Mouse (Mus musculus) lung, embryonic 15.5 days (tissue): ENCODE results near the gene Galt. TPM values are rescaled to one million over a fixed set of nuclear protein-coding genes. Genes with fewer than 3 reads are reported as not detected.
A peak's percentile ranks its signal among the peaks of the same experiment; 100 is the strongest.
"Not testable (repeated sequence)": the region's sequence is repeated elsewhere in the genome, so short reads cannot be mapped to it uniquely, and the experiment has no call there.

Source experiments
- ATAC-seq: fragments of 200-750 bp; cut with Nextera tagmentation; 2 replicates; pipeline ENCODE4 v1.8.0; 2017; ENCODE audit warnings: moderate number of reproducible peaks, borderline replicate concordance; ENCODE audit not compliant: low FRiP score, low TSS enrichment; ENCODE audit errors: extremely low read depth
- H3K27ac ChIP-seq: fragments of 300-500 bp; sonication (generic); 2 replicates; pipeline ENCODE4 v1.5.1; 2015; ENCODE audit warnings: moderate library complexity, mild to moderate bottlenecking, inconsistent platforms
- H3K27me3 ChIP-seq: fragments of 300-500 bp; sonication (generic); 2 replicates; pipeline ENCODE4 v1.6.1; 2015; ENCODE audit warnings: inconsistent platforms
- H3K36me3 ChIP-seq: fragments of 300-500 bp; sonication (generic); 2 replicates; pipeline ENCODE4 v1.6.1; 2015; ENCODE audit warnings: inconsistent platforms
- H3K4me1 ChIP-seq: fragments of 300-500 bp; sonication (generic); 2 replicates; pipeline ENCODE4 v1.6.1; 2015; ENCODE audit warnings: inconsistent platforms
- H3K4me2 ChIP-seq: fragments of 300-500 bp; sonication (generic); 2 replicates; pipeline ENCODE4 v1.6.1; 2015; ENCODE audit warnings: inconsistent platforms, mild to moderate bottlenecking, moderate library complexity
- H3K4me3 ChIP-seq: fragments of 300-500 bp; sonication (generic); 2 replicates; pipeline ENCODE4 v1.5.1; 2015; ENCODE audit warnings: mild to moderate bottlenecking, inconsistent platforms
- H3K9ac ChIP-seq: fragments of 300-500 bp; sonication (generic); 2 replicates; pipeline ENCODE4 v1.6.1; 2015; ENCODE audit warnings: inconsistent platforms
- H3K9me3 ChIP-seq: fragments of 300-500 bp; sonication (generic); 2 replicates; pipeline ENCODE4 v1.6.1; 2016; ENCODE audit warnings: inconsistent platforms
- WGBS: fragments of 180-500 bp; shearing (Covaris S2); methylation state at CpG from one replicate; pipeline ENCODE4 v1.1.7; 2015; 5-methylcytosine and 5-hydroxymethylcytosine counted together
- polyA plus RNA-seq: library from polyadenylated mRNA; unstranded; fragments of >200 nt; fragmentation: Nextera tagmentation; extraction: Ambion mirVana; gene quantifications from 2 replicates; pipeline ENCODE4 v1.2.1, GENCODE M21; 2015

Gene Galt
- polyA plus RNA-seq, 1 experiment from 2014 or later, result 29.2 TPM

- H3K27ac ChIP-seq, result peak overlapping the region; percentile 90
- peak overlapping the region; percentile 64 for H3K4me2 ChIP-seq
- 0 out of 2 replicates have a peak, but pooled peaks cover 6% of the 10 kb centered on the region for H3K36me3 ChIP-seq
- peak; percentile 53 for ATAC-seq
- WGBS, result 28% methylated on average over 8 of the region's 8 CpGs
- H3K4me1 ChIP-seq, result peaks cover 37% of the 10 kb centered on the region
- H3K9me3 ChIP-seq, result no peaks in the 10 kb centered on the region
- H3K9ac ChIP-seq, result no peak overlapping the region; the same call in 1 of the 2 replicates
- H3K27me3 ChIP-seq, result no peaks in the 10 kb centered on the region
- peak overlapping the region; percentile 49; the same call in 1 of the 2 replicates for H3K4me3 ChIP-seq
These were observed 7.2 kb downstream of the Galt start for GRCm38 (mm10) chr4:41762099-41762687.

- Histone ChIP-seq H3K4me3 (peak overlapping the region; percentile 49; the same call in 1 of the 2 replicates), H3K4me2 (peak overlapping the region; percentile 64), H3K4me1 (peaks cover 37% of the 10 kb centered on the region), H3K27ac (peak overlapping the region; percentile 90)
- not testable (repeated sequence) for H3K36me3 ChIP-seq, H3K9ac ChIP-seq, H3K9me3 ChIP-seq, H3K27me3 ChIP-seq
- WGBS, result 39% methylated on average over 8 of the region's 8 CpGs
- ATAC-seq, result peak; percentile 31; the same call in 1 of the 2 replicates
These were observed 7.7 kb downstream of the Galt start for GRCm38 (mm10) chr4:41762688-41763114.

- H3K9me3 ChIP-seq, H3K4me3 ChIP-seq, ATAC-seq, H3K27me3 ChIP-seq, H3K4me2 ChIP-seq, H3K36me3 ChIP-seq, H3K9ac ChIP-seq, H3K27ac ChIP-seq: not testable (repeated sequence)
- 64% methylated on average over 4 of the region's 6 CpGs for WGBS
- peaks cover 37% of the 10 kb centered on the region for H3K4me1 ChIP-seq
These were observed 8.1 kb downstream of the Galt start for GRCm38 (mm10) chr4:41763176-41763575.

- 76% methylated on average over 10 of the region's 10 CpGs for WGBS
- H3K4me1 ChIP-seq, H3K4me3 ChIP-seq, ATAC-seq, H3K36me3 ChIP-seq, H3K9ac ChIP-seq, H3K27me3 ChIP-seq, H3K4me2 ChIP-seq, H3K9me3 ChIP-seq, H3K27ac ChIP-seq: not testable (repeated sequence)
These were observed 12.3 kb downstream of the Galt start for GRCm38 (mm10) chr4:41767301-41767700.

- ATAC-seq, H3K9ac ChIP-seq, H3K27ac ChIP-seq, H3K4me1 ChIP-seq, H3K9me3 ChIP-seq, H3K36me3 ChIP-seq, H3K27me3 ChIP-seq: not testable (repeated sequence)
- WGBS, result 5% methylated on average over 9 of the region's 16 CpGs
- Histone ChIP-seq H3K4me3 (peak overlapping the region; percentile 24), H3K4me2 (peak overlapping the region; percentile 47)
These were observed 17.9 kb downstream of the Galt start for GRCm38 (mm10) chr4:41772946-41773345.

GRCm38 (mm10) chr4:41773502-41773901 is 18.5 kb downstream of the Galt start:
- WGBS, result 3% methylated on average over 18 of the region's 25 CpGs
- Histone ChIP-seq H3K4me3 (peak overlapping the region; percentile 44), H3K27ac (0 out of 2 replicates have a peak overlapping the region, but pooled peaks have one; percentile 47), H3K4me2 (peak overlapping the region; percentile 54)
- not testable (repeated sequence) for ATAC-seq, H3K9me3 ChIP-seq, H3K9ac ChIP-seq, H3K4me1 ChIP-seq, H3K27me3 ChIP-seq, H3K36me3 ChIP-seq

GRCm38 (mm10) chr4:41774002-41774401 is 19.0 kb downstream of the Galt start, which contains the start of gene Ccl27a:
Gene Ccl27a, minus strand, starts transcription at chr4:41774247.
- WGBS, result under 1% methylated on average over 12 of the region's 14 CpGs
- Histone ChIP-seq H3K27ac (peak within 1 kb of the TSS; percentile 47), H3K4me3 (peak within 1 kb of the TSS; percentile 44), H3K4me2 (peak within 1 kb of the TSS; percentile 54)
- H3K27me3 ChIP-seq, H3K36me3 ChIP-seq, H3K9me3 ChIP-seq, ATAC-seq, H3K9ac ChIP-seq, H3K4me1 ChIP-seq: not testable (repeated sequence)

- H3K9me3 ChIP-seq, H3K4me1 ChIP-seq, H3K27me3 ChIP-seq, H3K9ac ChIP-seq, H3K36me3 ChIP-seq, ATAC-seq: not testable (repeated sequence)
- Histone ChIP-seq H3K4me2 (peak overlapping the region; percentile 54), H3K4me3 (peak overlapping the region; percentile 44), H3K27ac (peak overlapping the region; percentile 47)
- WGBS, result 64% methylated on average over 3 of the region's 3 CpGs
These were observed 19.5 kb downstream of the Galt start for GRCm38 (mm10) chr4:41774506-41774905.

GRCm38 (mm10) chr4:41775840-41776239 is 20.8 kb downstream of the Galt start:
- H3K4me3 ChIP-seq, H3K9ac ChIP-seq, H3K27ac ChIP-seq, ATAC-seq, H3K9me3 ChIP-seq, H3K4me1 ChIP-seq, H3K4me2 ChIP-seq, H3K36me3 ChIP-seq, H3K27me3 ChIP-seq: not testable (repeated sequence)
- 80% methylated on average over 1 of the region's 1 CpGs for WGBS

- H3K4me3 ChIP-seq, H3K9ac ChIP-seq, H3K9me3 ChIP-seq, H3K27me3 ChIP-seq, H3K36me3 ChIP-seq, H3K4me2 ChIP-seq, ATAC-seq, H3K27ac ChIP-seq, H3K4me1 ChIP-seq: not testable (repeated sequence)
- WGBS, result 24% methylated on average over 9 of the region's 9 CpGs
These were observed 26.2 kb downstream of the Galt start for GRCm38 (mm10) chr4:41781271-41781670.

GRCm38 (mm10) chr4:41781748-41782485 is 26.9 kb downstream of the Galt start:
- H3K9me3 ChIP-seq, H3K27ac ChIP-seq, H3K27me3 ChIP-seq, H3K4me1 ChIP-seq, ATAC-seq, H3K4me3 ChIP-seq, H3K9ac ChIP-seq, H3K36me3 ChIP-seq: not testable (repeated sequence)
- H3K4me2 ChIP-seq, result peak overlapping the region; percentile 10; the same call in 1 of the 2 replicates
- 18% methylated on average over 13 of the region's 21 CpGs for WGBS

GRCm38 (mm10) chr4:41782711-41783110 is 27.7 kb downstream of the Galt start:
- not testable (repeated sequence) for H3K4me1 ChIP-seq, H3K36me3 ChIP-seq, ATAC-seq, H3K9ac ChIP-seq, H3K27me3 ChIP-seq, H3K27ac ChIP-seq, H3K4me3 ChIP-seq, H3K9me3 ChIP-seq, H3K4me2 ChIP-seq
- 38% methylated on average over 4 of the region's 4 CpGs for WGBS
